14 mouse cellular contexts compared by ENCODE assay signal in the genomic region with DNA sequence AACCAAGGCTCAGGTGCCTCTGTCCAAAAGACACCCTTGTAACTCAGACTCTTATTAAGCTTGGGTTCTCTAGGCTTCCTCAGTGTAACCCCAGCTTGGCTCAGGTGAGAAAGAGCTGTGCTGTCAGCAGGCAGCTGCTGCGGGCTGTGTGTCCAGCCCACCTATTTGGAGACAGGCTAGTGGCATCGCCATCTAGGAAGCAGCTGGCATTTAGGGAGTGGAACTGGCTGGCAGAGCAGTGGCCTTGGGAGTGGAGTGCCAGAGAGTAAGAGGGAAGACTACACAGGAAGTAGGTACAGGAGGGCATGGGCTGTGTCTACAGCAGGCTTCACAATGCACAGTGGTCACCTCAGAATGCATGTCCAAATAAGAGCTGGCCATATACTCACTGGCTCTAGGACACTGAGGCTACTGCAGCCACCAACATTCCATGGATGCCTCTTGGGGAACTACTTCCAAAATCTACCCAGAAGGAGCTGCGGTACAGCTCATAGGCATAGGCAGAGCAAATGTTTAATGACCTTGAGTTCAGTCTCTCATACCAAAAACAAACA. TPM values are rescaled to one million over a fixed set of nuclear protein-coding genes. Genes with fewer than 3 reads are reported as not detected.
DNase-seq lines count a peak whose midpoint lies in the region; ATAC-seq and TF ChIP-seq lines count a peak whose summit lies in the region.
"Had no signal": no experiment of that assay in that cellular context is flagged by ENCODE, and none has a peak within 500 bp of the region (broad histone marks: within the 10 kb centered on the region; RNA-seq: fewer than 3 reads in every experiment).

No protein-coding gene starts in this region.

- H3K9ac ChIP-seq in heart, embryonic 13.5 days: peak overlapping the region; percentile 62
- H3K9ac ChIP-seq in liver, embryonic 15.5 days: no peak overlapping the region
- H3K9ac ChIP-seq in liver, postnatal 0 days (replicated peaks): no peak overlapping the region
- H3K9ac ChIP-seq in stomach, embryonic 14.5 days (replicated peaks; ENCODE audit: low read depth, low read length): no peak overlapping the region
- H3K9ac ChIP-seq: hindbrain, embryonic 12.5 days had no signal

- intact Hi-C loops in heart, postnatal 36 days (cut with DNase I): no loop called here

- no peaks in the 10 kb centered on the region for H3K9me3 ChIP-seq in heart, embryonic 13.5 days
- H3K9me3 ChIP-seq in liver, embryonic 15.5 days (replicated peaks): no peaks in the 10 kb centered on the region
- no peaks in the 10 kb centered on the region for H3K9me3 ChIP-seq in liver, postnatal 0 days (ENCODE audit: low read length)
- H3K9me3 ChIP-seq in stomach, embryonic 14.5 days (ENCODE audit: control insufficient read depth, low read depth, low read length): no peaks in the 10 kb centered on the region
- H3K9me3 ChIP-seq: hindbrain, embryonic 12.5 days had no signal

- H3K4me2 ChIP-seq in heart, embryonic 13.5 days: peak overlapping the region; percentile 0; the same call in 1 of the 2 replicates
- no peak overlapping the region for H3K4me2 ChIP-seq in liver, embryonic 15.5 days
- no peak overlapping the region for H3K4me2 ChIP-seq in liver, postnatal 0 days (ENCODE audit: low read depth, low read length)
- no peak overlapping the region for H3K4me2 ChIP-seq in stomach, embryonic 14.5 days (replicated peaks; ENCODE audit: low read depth, low read length)
- H3K4me2 ChIP-seq: hindbrain, embryonic 12.5 days had no signal

- H3K27ac ChIP-seq in heart, embryonic 13.5 days (replicated peaks): peak overlapping the region; percentile 99
- H3K27ac ChIP-seq in liver, embryonic 15.5 days (replicated peaks): peak overlapping the region; percentile 48
- no peak overlapping the region; the same call in 1 of the 2 replicates for H3K27ac ChIP-seq in liver, postnatal 0 days (ENCODE audit: low read depth)
- peak overlapping the region; percentile 18; the same call in 1 of the 2 replicates for H3K27ac ChIP-seq in stomach, embryonic 14.5 days (ENCODE audit: low read length)

- no peak overlapping the region for H3K4me3 ChIP-seq in heart, embryonic 13.5 days
- no peak overlapping the region for H3K4me3 ChIP-seq in liver, embryonic 15.5 days (replicated peaks)
- no peak overlapping the region for H3K4me3 ChIP-seq in liver, postnatal 0 days (ENCODE audit: low read depth, low read length)
- H3K4me3 ChIP-seq in stomach, embryonic 14.5 days (ENCODE audit: low read depth, low read length): no peak overlapping the region
- H3K4me3 ChIP-seq: hindbrain, embryonic 12.5 days had no signal

- no peak for TF ChIP-seq EP300 in liver, postnatal 0 days (IDR thresholded peaks at IDR 0.05; ENCODE audit: low read depth)

- H3K4me1 ChIP-seq in heart, embryonic 13.5 days: peaks cover 99% of the 10 kb centered on the region
- peaks cover 63% of the 10 kb centered on the region for H3K4me1 ChIP-seq in liver, embryonic 15.5 days (replicated peaks)
- H3K4me1 ChIP-seq in liver, postnatal 0 days (ENCODE audit: insufficient read depth): peaks cover 34% of the 10 kb centered on the region
- peaks cover 62% of the 10 kb centered on the region for H3K4me1 ChIP-seq in stomach, embryonic 14.5 days (ENCODE audit: control insufficient read depth, insufficient read depth, low read length)

- TF ChIP-seq CTCF in liver, postnatal 0 days (IDR thresholded peaks at IDR 0.05; ENCODE audit: low read depth): no peak

- peaks cover 52% of the 10 kb centered on the region for H3K36me3 ChIP-seq in heart, embryonic 13.5 days
- H3K36me3 ChIP-seq in liver, embryonic 15.5 days (replicated peaks): peaks cover 47% of the 10 kb centered on the region
- peaks cover 24% of the 10 kb centered on the region for H3K36me3 ChIP-seq in liver, postnatal 0 days (replicated peaks; ENCODE audit: insufficient read depth, low read length)
- peaks cover 38% of the 10 kb centered on the region for H3K36me3 ChIP-seq in stomach, embryonic 14.5 days (ENCODE audit: control insufficient read depth, insufficient read depth, low read length)

- DNase-seq in adrenal gland, adult 2 months: peak; percentile 65
- no peak for DNase-seq in adrenal gland, adult 18-20 months (ENCODE audit: low spot score in 2 of 2)
- no peak for DNase-seq in heart, postnatal 36 days
- no peak for DNase-seq in liver, postnatal 0 days
- no peak for DNase-seq in left cerebral cortex, adult 9 months (ENCODE audit: low spot score in 2 of 2)
- DNase-seq: kidney, postnatal 14 days; midbrain, embryonic 14.5 days; right cerebral cortex, adult 18-20 months had no signal

- no peaks in the 10 kb centered on the region for H3K27me3 ChIP-seq in heart, embryonic 13.5 days (replicated peaks)
- no peaks in the 10 kb centered on the region for H3K27me3 ChIP-seq in liver, embryonic 15.5 days
- H3K27me3 ChIP-seq in liver, postnatal 0 days (ENCODE audit: insufficient read depth, low read length): no peaks in the 10 kb centered on the region
- no peaks in the 10 kb centered on the region for H3K27me3 ChIP-seq in stomach, embryonic 14.5 days (ENCODE audit: control insufficient read depth, insufficient read depth, low read length)
- H3K27me3 ChIP-seq: hindbrain, embryonic 12.5 days had no signal

- 63% methylated on average over 3 of the region's 3 CpGs for WGBS in heart, embryonic 13.5 days
- WGBS in liver, embryonic 15.5 days (ENCODE audit: insufficient replicate concordance): 83% methylated on average over 3 of the region's 3 CpGs
- WGBS in liver, postnatal 0 days (ENCODE audit: insufficient replicate concordance): 85% methylated on average over 3 of the region's 3 CpGs
- 91% methylated on average over 3 of the region's 3 CpGs for WGBS in stomach, embryonic 14.5 days

- ATAC-seq in heart, embryonic 13.5 days (ENCODE audit: extremely low read depth, insufficient number of reproducible peaks, low FRiP score, low TSS enrichment): no peak
- no peak for ATAC-seq in liver, embryonic 15.5 days (ENCODE audit: insufficient read depth)
- ATAC-seq in liver, postnatal 0 days: no peak
- no peak for ATAC-seq in stomach, embryonic 14.5 days (ENCODE audit: insufficient number of reproducible peaks, insufficient read depth, low FRiP score, low read depth)

RNA-seq across cellular contexts. Expression of a gene that starts 9.4 kb away (rescaled TPM):
- 10 to 100 TPM; 61.1 to 85.1 TPM for total RNA-seq in adrenal gland, adult 2 months (2021)
- 92.9 and 106 TPM in 2 replicates for polyA plus RNA-seq in adrenal gland, adult 2 months (2012; rRNA removed)
- total RNA-seq in adrenal gland, adult 18-20 months (2021): 10 to 100 TPM; 68.2 to 83.0 TPM
- 227 and 252 TPM in 2 replicates for polyA plus RNA-seq in heart, embryonic 13.5 days (2015; fragmentation: Nextera tagmentation; extraction: Ambion mirVana)
- total RNA-seq in heart, postnatal 36 days (2021): 100 to 1,000 TPM; 145 to 159 TPM
- polyA plus RNA-seq in liver, embryonic 15.5 days (2015; fragmentation: Nextera tagmentation; extraction: Ambion mirVana): 32.0 and 34.7 TPM in 2 replicates
- polyA plus RNA-seq in liver, postnatal 0 days (2015; fragmentation: Nextera tagmentation; extraction: Ambion mirVana): 46.7 and 50.0 TPM in 2 replicates
- 122 and 132 TPM in 2 replicates for polyA plus RNA-seq in stomach, embryonic 14.5 days (2014; fragmentation: Nextera tagmentation; extraction: Ambion mirVana)

RNA-seq across cellular contexts. Expression of a gene that starts 9.6 kb away (rescaled TPM):
- 100 to 1,000 TPM; 144 to 177 TPM for total RNA-seq in adrenal gland, adult 2 months (2021)
- 180 and 188 TPM in 2 replicates for polyA plus RNA-seq in adrenal gland, adult 2 months (2012; rRNA removed)
- 100 to 1,000 TPM; 158 to 197 TPM for total RNA-seq in adrenal gland, adult 18-20 months (2021)
- polyA plus RNA-seq in heart, embryonic 13.5 days (2015; fragmentation: Nextera tagmentation; extraction: Ambion mirVana): 164 and 188 TPM in 2 replicates
- total RNA-seq in heart, postnatal 36 days (2021): 100 to 1,000 TPM; 102 to 104 TPM
- 93.1 and 113 TPM in 2 replicates for polyA plus RNA-seq in liver, embryonic 15.5 days (2015; fragmentation: Nextera tagmentation; extraction: Ambion mirVana)
- 105 and 109 TPM in 2 replicates for polyA plus RNA-seq in liver, postnatal 0 days (2015; fragmentation: Nextera tagmentation; extraction: Ambion mirVana)
- 240 and 261 TPM in 2 replicates for polyA plus RNA-seq in stomach, embryonic 14.5 days (2014; fragmentation: Nextera tagmentation; extraction: Ambion mirVana)

RNA-seq across cellular contexts. Expression of a gene that starts 11.3 kb away (rescaled TPM):
- 100 to 1,000 TPM in 1 of 2 experiments, 10 to 100 TPM in 1; 98.3 to 115 TPM for total RNA-seq in adrenal gland, adult 2 months (2021)
- 834 and 852 TPM in 2 replicates for polyA plus RNA-seq in adrenal gland, adult 2 months (2012; rRNA removed)
- total RNA-seq in adrenal gland, adult 18-20 months (2021): 100 to 1,000 TPM; 106 to 113 TPM
- 42.0 and 42.7 TPM in 2 replicates for polyA plus RNA-seq in heart, embryonic 13.5 days (2015; fragmentation: Nextera tagmentation; extraction: Ambion mirVana)
- 10 to 100 TPM; 45.8 to 50.5 TPM for total RNA-seq in heart, postnatal 36 days (2021)
- 15.4 and 18.7 TPM in 2 replicates for polyA plus RNA-seq in liver, embryonic 15.5 days (2015; fragmentation: Nextera tagmentation; extraction: Ambion mirVana)
- 18.5 and 18.7 TPM in 2 replicates for polyA plus RNA-seq in liver, postnatal 0 days (2015; fragmentation: Nextera tagmentation; extraction: Ambion mirVana)
- polyA plus RNA-seq in stomach, embryonic 14.5 days (2014; fragmentation: Nextera tagmentation; extraction: Ambion mirVana): 50.1 and 53.9 TPM in 2 replicates

RNA-seq across cellular contexts. Expression of a gene that starts 15.8 kb away (rescaled TPM):
- not detected for total RNA-seq in adrenal gland, adult 2 months (2021)
- 0.43 TPM in 1 of 2 replicates, not detected in the other for polyA plus RNA-seq in adrenal gland, adult 2 months (2012; rRNA removed)
- not detected for total RNA-seq in adrenal gland, adult 18-20 months (2021)
- polyA plus RNA-seq in heart, embryonic 13.5 days (2015; fragmentation: Nextera tagmentation; extraction: Ambion mirVana): 0.36 and 0.64 TPM in 2 replicates
- not detected for total RNA-seq in heart, postnatal 36 days (2021)
- polyA plus RNA-seq in liver, embryonic 15.5 days (2015; fragmentation: Nextera tagmentation; extraction: Ambion mirVana): 0.29 and 0.68 TPM in 2 replicates
- polyA plus RNA-seq in liver, postnatal 0 days (2015; fragmentation: Nextera tagmentation; extraction: Ambion mirVana): 0.20 and 0.22 TPM in 2 replicates
- 3.5 and 4.1 TPM in 2 replicates for polyA plus RNA-seq in stomach, embryonic 14.5 days (2014; fragmentation: Nextera tagmentation; extraction: Ambion mirVana)
- total RNA-seq: left cerebral cortex, adult 18-20 months had no signal
- polyA plus RNA-seq: neural tube, embryonic 14.5 days had no signal

RNA-seq across cellular contexts. Expression of a gene that starts 58.3 kb away (rescaled TPM):
- 100 to 1,000 TPM; 180 to 191 TPM for total RNA-seq in adrenal gland, adult 2 months (2021)
- polyA plus RNA-seq in adrenal gland, adult 2 months (2012; rRNA removed): 108 and 124 TPM in 2 replicates
- total RNA-seq in adrenal gland, adult 18-20 months (2021): 100 to 1,000 TPM; 174 to 191 TPM
- 400 and 438 TPM in 2 replicates for polyA plus RNA-seq in heart, embryonic 13.5 days (2015; fragmentation: Nextera tagmentation; extraction: Ambion mirVana)
- 100 to 1,000 TPM; 135 to 140 TPM for total RNA-seq in heart, postnatal 36 days (2021)
- polyA plus RNA-seq in liver, embryonic 15.5 days (2015; fragmentation: Nextera tagmentation; extraction: Ambion mirVana): 176 and 191 TPM in 2 replicates
- 238 and 254 TPM in 2 replicates for polyA plus RNA-seq in liver, postnatal 0 days (2015; fragmentation: Nextera tagmentation; extraction: Ambion mirVana)
- polyA plus RNA-seq in stomach, embryonic 14.5 days (2014; fragmentation: Nextera tagmentation; extraction: Ambion mirVana): 406 and 429 TPM in 2 replicates

Comparison
In these comparisons a context has a peak if more than half of its experiments do, and no peak if none do; other contexts are left out.
1. RNA of a gene that starts 11.3 kb away (polyA plus RNA-seq): 834 to 852 TPM in adrenal gland, adult 2 months; 50.1 to 53.9 TPM in stomach, embryonic 14.5 days, 42.0 to 42.7 TPM in heart, embryonic 13.5 days, 18.5 to 18.7 TPM in liver, postnatal 0 days and 15.4 to 18.7 TPM in liver, embryonic 15.5 days; every median in the first group is over 10 times any median in the second.